Mouse (Mus musculus) CH12F3 (cell line): Measurements from ENCODE around the gene Plcxd3.

Source experiments
- in situ Hi-C: fragments of 300-500 bp; cut with MboI; formaldehyde crosslinking; loops from 2 replicates; pipeline ENCODE4 v1.14.3; 2020; ENCODE audit warnings: low sequenced_read_pairs

The Plcxd3 gene

DNA sequence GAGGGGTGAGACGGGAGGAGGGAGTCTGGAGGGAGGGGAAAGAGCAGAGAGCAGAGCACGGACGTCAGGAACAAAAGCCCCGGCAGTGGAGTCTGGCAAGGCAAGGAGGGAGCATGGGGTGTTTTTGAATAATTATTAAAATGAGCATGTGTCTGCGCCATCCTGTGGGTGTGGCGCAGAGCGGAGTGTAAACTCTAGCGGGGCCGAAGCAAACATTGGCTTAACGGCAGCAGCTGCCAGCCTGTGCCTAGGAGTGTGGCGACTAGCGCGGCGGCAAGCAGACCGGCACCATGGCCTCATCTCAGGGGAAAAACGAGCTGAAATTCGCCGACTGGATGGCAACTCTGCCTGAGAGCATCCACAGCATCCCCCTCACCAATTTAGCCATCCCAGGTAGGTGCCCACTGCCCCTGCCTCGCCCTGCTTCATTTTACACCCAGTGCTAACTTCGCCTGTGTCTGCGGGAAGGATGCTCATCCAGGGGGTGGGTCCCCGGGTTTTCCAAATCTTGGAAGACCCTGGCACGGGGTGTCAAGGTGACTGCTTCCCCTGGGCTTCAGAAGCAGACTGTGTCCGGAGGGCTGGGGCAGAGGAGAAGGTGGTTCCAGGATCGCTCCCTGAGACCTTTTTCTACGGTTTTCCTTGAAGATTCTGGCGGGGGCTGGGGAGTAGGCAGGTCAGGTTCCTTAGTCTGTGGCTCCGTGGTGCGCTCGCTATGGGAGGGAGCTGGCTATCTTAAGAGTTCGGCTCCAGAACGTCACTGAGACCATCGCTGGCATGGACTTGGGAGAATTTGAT lies at the start of gene Plcxd3:
TSS of gene Plcxd3 (plus strand) at position 69 of the 798 bp plus-strand sequence.
- in situ Hi-C loops = no loop called here

DNA sequence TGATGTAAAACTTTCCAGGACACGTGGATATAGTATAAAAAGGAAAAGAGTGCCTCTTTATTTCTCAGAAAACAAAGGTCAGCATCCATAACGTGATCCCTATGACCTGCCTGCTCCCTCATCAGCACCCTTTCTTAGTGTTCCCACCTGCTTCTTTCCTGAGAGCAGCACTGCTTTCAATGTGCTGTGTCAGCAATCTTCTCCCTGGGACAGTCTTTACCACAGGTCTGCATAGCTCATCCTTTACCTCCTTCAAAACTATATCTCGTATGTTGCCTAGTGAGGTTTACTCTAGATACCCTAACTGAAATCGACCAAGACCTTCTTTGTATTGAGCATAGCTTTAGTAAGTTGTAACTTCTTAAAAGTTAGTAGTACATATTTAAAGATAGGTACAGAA lies 43.4 kb upstream of the Plcxd3 start:
- in situ Hi-C loops = no loop called here

DNA sequence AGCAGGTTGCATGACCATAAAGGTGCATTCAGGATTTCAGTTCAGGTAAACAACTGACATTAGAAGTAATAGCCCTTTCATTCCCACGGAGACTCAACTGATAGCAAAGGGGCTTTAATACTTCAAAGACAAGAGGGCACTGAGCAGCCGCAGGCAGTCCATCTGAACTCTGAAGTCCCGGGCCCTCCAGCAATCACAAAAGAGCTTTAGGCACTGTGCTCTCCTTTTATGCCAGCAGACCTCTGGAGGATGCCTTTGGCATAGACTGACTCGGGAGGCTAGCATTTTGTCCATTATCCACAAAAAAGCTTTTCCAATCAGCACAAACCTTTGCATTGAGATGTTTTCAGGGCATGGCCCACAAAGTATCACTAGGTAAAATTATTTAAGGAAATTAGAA lies 33.7 kb upstream of the Plcxd3 start:
- in situ Hi-C loops = no loop called here

DNA sequence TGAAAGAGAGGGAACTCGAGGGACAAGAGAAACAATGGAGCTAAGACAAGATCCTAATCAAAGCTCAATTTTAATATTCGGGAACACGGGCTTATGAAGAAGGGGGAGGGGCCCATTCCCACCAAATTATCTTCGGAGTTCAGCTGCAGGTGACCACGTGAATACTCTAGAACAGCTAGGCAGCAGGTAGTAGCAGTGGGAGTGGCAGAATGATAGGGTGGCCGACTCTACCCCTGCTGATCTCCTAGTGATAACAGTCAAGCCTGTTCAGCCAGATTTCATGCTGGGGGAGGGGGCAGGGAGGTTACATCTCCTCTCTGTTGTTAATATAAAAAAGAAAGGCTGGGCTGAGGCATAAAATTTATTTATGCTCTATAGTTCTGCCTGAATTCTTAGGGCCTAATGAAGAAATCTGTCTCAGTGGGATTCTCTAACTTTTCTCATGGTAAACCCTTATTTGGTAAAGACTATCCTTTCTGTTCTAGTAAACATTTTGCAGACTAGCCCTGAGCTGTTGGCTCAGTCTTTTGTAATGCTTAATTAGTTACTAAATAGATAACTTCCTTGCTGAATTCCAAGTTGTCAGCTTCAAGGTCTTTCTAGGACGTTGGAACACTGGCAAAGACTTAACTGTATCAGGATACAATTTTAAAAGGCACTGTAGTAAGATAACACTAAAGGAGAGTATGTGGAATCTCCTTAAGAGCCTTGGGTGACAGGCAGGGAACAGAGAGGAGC lies 26.3 kb upstream of the Plcxd3 start:
- in situ Hi-C loops = no loop called here

DNA sequence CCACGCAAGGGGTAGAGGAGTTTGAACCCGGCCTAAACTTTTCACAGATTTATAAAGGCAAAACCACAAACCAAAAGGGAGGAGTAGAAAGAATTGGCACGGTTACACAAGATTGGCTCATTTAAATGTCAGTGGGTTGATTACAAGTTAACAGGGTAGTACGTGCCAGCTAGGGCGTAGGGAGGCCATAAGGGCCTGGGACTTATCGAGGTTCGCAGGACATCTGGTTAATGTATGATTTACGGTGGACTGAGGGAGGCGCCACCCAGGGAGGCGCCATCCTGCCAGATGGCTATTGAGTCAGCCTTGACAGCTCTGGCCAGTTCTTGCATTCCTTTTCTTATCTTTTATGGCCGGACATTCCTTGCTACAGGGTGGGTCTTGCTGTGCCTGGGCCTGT lies 18.9 kb upstream of the Plcxd3 start:
- in situ Hi-C loops = no loop called here

DNA sequence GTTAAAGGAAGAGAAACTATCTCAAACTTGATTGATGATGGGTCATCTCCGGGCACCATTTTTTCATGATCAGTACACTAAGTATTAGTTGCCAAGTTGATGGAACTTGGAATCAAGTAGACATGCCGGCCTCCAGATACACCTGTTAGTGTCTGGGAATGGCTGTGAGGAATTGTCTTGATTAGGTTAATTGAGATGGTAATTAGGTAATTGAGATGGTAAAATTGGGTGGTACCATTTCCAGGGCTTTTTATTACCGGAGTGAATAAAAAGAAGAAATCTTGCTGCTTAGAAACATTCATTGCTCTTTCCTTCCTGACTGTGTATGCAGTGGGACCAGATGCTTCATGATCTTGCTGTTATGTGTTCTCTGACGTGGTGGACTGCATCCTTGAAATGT lies 17.6 kb upstream of the Plcxd3 start:
- in situ Hi-C loops = no loop called here

DNA sequence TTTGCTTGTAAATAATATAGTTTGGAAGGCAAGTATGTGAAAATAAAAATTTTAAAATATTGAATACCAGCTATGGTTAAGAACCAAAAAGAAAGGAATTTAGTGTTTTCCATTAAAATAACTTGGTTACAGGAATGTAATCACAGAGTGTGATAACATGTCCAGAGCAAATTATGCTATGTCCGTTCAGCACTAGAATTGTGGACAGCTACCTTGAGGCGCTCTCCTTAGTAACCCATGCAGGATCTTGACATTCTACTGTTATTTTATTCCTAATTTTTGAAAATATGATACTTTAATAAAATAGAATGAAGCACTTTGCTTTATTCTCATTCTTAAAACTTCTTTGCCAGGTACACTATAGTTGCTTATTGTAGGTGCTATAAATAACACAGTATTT lies 7.5 kb upstream of the Plcxd3 start:
- in situ Hi-C loops = no loop called here

DNA sequence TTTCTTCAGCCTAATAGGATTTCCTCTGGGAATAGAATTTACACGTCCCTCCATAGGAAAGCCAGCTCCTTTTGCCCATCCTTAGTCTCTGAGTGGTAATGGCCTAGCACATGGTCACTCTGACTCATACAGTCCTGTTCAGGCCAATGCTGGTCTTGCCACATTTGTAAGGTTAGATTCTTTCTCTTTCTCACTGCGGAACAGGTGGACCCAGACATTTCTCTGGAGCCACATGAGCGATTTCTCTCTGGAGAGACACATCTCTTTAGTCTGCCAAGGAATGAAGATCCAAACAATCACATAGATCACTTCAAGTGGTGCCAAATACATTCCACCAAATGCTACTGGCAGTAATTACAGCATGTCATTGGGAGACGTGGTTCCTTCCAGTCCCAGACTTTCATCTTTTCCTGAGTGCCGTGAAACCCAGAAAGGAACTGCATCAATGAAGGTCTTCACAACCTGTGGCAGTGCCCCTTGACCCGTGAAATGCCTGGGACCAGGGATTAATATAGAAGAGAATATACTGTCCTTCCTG lies 769 bp upstream of the Plcxd3 start:
- in situ Hi-C loops = no loop called here

DNA sequence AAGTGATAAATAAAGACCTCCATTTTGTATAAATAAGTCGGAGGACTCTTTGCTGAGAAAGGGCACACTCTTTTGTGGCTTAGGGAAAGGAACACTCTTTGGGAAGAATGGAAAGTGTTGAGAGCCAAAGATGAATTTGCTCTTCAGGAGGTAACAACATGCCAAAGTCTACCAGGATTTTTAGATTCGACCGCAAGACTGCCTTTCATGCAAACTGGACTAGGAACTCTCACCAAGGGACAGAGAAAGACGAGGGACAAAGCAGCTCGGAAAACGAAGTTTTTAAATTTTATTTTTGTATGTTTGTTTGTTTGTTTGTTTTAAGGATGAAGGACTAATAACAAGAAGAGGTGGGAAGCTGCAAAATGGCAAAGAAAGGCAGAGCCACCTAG lies 264 bp upstream of the Plcxd3 start:
- in situ Hi-C loops = no loop called here

DNA sequence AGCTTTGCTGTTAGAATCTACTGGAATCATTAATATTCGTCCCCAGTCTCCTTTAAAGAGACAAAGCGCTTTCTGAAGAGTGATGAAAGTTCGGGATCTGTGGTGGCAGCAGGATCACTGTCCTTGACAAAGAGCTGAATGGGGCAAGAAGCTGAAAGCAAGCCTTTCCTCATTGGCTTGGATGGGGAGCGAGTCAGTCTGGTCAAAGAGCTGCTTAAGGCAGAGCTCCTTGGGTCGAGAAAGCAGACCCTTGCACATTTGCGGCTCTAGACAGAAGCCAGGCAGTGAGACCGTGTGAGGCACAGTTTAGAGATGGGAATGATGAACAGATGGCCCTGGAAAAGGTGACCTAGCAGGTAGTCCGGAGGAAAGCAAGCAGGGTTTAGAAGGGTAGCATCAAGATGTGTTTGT lies 935 bp downstream of the Plcxd3 start:
- in situ Hi-C loops = no loop called here

DNA sequence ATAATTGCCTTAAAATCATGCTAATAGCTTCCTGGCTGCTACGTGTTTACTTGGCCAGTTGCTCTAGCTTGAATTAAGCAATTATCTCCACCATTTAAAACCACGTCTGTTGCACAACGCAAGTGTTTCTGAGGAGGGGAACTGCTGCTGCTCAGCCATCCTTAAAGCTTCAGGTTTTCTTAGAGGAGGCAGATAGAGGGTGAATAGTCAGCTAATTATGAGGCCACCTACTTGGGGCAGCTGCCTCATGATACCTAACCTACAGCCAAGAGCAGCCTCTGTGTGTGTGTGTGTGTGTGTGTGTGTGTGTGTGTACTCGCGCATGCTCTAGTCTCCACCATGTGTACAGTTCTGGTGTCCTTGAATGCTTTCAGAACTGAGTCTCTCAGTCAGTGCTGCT lies 3.5 kb downstream of the Plcxd3 start:
- in situ Hi-C loops = no loop called here

DNA sequence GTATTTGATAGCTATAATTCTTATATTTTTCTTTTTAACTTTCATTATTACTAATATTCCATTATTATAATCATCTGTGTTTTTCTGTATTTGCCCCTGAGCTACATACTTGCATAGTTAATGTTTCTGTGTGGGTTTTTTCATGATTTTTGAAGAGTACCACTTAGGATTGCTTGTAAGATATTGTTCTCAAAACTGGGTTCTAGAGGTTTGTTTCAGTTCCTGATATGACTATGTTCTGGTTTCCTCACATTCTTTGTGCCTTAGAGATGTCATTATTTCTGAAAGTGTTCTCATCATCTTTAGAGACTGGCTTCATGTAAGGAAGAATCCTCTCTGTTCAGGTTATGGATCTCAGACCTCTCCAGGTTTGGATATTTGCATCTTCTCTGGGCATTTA lies 12.5 kb downstream of the Plcxd3 start:
- in situ Hi-C loops = no loop called here

DNA sequence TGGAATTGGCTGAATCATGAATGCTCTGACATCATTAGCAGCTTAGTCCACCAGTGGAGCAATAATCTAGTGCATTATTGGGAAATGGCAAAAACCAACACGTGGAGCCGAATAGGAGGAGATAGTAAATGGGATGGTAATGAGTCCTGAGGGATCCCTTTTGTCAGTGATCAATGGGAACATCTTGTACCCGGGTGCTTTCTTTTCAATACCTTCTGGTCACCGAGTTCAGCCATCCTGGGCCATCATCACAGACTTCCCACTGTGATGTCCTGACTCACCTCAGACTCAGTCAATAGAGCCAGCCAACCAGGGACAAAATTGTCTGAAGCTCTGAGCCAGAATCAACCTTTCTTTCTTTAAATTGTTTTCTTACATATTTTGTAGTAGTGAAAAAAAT lies 24.8 kb downstream of the Plcxd3 start:
- in situ Hi-C loops = no loop called here

DNA sequence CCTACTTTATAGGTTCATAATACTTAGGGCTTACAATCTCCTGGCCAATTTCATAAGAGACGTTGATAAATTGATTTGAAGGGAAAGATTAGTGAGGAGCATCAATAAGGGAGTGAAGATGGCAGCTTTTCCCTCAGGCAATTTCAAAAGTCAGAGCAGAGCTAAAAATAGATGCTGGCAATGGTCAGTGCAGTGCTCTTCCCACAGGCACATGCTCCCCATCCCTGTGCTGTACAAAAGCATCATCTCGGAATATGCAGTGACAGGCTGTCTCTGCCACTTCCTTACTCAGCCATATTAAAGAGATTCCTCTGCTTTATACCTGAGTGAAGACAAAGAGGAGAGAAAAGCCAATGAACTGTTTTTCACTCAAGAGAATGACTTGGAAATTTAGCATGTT lies 36.0 kb downstream of the Plcxd3 start:
- in situ Hi-C loops = no loop called here

DNA sequence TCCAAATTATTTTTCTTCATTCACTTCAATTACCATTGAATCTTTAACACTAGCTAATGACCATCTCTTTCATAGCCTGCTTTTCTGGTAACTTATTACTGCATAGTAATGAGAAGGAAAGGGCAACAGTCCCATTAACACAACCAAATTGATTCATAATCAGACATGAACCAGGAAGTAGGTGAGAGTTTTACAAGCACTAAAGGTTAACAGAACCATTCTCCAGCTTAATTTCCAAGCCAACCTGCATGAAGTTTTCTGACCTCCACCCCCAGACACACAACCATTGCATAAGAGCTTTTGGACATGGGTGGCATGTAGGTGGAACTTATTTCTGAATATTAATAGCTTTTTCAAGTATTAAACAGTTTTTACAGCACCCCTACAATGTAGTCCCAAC lies 64.8 kb downstream of the Plcxd3 start:
- in situ Hi-C loops = no loop called here

DNA sequence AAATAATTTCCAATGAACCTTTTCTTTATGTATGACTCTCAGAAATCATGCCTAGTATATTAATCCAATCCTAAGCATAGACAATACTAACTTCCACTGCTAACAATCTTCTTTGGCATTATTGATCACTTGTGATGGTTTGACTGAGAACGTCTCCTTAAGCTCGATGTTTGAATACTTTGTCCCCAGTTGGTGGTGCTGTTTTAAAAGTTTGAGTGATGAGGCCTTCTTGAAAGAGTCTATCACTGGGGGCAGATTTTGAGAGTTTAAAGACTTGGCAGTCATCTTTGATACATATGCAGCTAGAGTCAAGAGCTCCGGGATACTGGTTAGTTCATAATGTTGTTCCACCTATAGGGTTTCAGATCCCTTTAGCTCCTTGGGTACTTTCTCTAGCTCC lies 120.9 kb downstream of the Plcxd3 start:
- in situ Hi-C loops = no loop called here

DNA sequence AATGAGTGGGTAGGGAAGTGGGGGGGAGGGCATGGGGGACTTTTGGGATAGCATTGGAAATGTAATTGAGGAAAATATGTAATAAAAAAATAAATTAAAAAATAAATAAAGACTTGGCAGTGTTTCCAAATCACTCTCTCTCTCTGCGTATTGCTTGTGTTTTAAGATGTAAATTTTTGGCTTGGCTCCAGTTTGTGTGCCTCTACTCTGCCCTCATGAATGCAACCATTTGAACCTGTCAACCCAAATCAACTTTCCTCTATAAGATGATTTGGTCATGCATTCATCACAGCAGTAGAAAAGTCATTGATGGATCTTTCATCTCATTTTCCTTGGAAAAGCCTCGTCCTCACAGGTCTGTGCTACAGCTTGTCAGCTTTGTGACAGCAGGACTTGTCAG lies 121.7 kb downstream of the Plcxd3 start:
- in situ Hi-C loops = no loop called here

DNA sequence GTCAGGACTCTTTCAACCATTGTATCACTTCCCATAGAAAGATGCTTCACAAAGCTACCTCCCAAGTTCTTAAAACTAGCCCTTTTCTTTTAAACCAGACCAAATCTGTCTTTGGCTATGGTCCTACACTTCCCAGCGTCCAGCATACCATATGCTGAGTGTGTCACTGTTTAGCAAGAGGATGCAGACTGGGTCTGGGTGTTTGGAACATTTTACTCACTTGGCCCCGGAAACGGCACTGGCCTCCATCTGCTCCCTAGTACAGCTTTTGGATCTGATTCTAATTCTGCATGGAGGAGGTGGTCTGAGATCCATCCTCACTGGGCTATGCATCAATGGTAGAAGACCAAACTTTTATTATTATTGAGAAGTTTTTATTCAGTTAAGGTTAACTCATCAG lies 122.7 kb downstream of the Plcxd3 start:
- in situ Hi-C loops = no loop called here

DNA sequence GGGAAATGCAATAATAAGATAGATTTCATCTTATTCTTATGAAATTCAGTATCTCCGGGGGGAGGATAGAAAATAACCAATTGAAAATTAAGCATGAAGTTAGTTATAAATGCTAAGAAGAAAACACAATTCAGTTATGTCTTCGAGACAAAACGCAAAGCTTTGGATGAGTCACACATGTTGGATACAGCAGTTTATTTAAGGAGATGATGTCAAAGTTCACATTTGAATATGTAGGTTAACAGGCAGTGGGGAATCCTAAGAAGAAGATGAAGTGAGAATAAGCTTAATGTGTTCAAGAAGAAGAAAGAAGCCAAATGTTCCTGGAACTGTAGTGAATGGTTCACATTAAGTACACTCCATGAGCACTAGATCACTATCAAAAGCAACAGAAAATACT lies 128.1 kb downstream of the Plcxd3 start:
- in situ Hi-C loops = no loop called here

DNA sequence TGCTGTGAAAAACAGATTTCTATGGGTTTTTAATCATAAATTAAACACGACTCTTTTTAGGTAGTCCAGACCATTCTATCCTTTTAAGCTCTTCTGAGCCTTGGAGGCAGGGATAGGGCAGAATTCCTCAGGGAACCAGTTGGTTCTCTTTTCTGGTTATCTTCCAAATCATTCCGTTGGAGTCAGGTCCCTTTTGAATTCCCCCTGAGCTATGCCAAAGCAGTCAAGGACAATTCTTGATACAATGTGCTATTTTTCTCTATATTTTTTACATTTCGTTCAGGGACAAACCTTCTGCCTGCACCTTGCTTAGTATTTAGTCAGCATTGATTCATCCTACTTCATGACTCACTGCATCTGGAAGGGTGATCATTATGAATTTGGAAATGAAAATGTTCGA lies 128.5 kb downstream of the Plcxd3 start:
- in situ Hi-C loops = no loop called here

DNA sequence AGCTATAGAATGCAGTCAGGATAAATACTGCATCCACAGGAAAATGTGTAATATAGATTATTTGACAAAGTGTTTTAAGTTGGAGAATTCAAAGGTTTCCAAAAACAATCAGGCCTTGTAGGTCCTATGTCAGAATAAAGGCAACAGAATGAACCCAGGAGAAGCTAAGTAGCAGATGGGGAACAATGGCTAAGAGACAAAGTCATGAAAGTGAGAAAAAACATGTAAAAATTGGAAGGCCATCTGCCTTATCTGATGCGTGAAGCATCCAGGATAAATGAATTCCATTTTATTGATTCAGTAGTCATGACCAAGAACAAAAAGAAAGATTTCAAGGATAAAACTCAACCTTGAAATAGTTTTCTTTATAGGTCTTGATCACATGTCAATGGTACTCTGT lies 139.4 kb downstream of the Plcxd3 start:
- in situ Hi-C loops = no loop called here

DNA sequence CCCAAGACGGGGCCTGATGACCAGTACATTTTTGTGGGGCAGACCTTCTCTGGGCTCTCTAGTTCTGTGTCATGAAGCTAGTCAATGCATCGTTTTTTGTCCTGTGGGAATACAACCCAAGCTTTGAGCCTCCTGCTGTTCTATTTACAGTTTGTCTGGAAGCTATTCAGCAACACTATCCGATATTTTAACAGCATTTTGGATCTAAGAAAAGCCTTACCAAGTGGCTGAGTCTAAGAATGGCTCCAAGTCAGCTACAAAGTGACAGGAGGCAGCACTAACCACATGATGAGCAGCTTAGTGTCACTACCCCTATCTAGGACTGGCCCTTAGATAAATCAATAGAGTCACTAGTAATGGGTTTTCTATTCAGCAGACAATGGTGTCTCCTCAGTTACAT lies 149.3 kb downstream of the Plcxd3 start:
- in situ Hi-C loops = no loop called here
